In genomic region chr1:187854148-187854547, GRCm38 (mm10) we compare ENCODE assay signal across 25 mouse cellular contexts.
DNase-seq lines count a peak whose midpoint lies in the region; ATAC-seq and TF ChIP-seq lines count a peak whose summit lies in the region.
"Had no signal": no experiment of that assay in that cellular context is flagged by ENCODE, and none has a peak within 500 bp of the region (broad histone marks: within the 10 kb centered on the region; RNA-seq: fewer than 3 reads in every experiment).

No protein-coding gene starts in this region.

- peak; percentile 53 for ATAC-seq in intestine, embryonic 15.5 days
- ATAC-seq in intestine, postnatal 0 days: no peak
- peak; percentile 35; the same call in 1 of the 2 replicates for ATAC-seq in limb, embryonic 11.5 days (ENCODE audit: insufficient number of reproducible peaks, low FRiP score, low TSS enrichment, low read depth)
- ATAC-seq in erythroblast, adult 5-6 weeks (replicated peaks; ENCODE audit: low FRiP score, poor library complexity, severe bottlenecking): no peak
- ATAC-seq: activated CD4-positive, CD25-positive, alpha-beta regulatory T cell, adult 4 months; forebrain, embryonic 14.5 days; Patski had no signal

- 45% methylated on average over 8 of the region's 8 CpGs for WGBS in intestine, embryonic 15.5 days
- 30% methylated on average over 8 of the region's 8 CpGs for WGBS in intestine, postnatal 0 days
- WGBS in limb, embryonic 11.5 days: 27% methylated on average over 8 of the region's 8 CpGs

- H3K36me3 ChIP-seq in intestine, embryonic 15.5 days: no peaks in the 10 kb centered on the region
- no peaks in the 10 kb centered on the region for H3K36me3 ChIP-seq in intestine, postnatal 0 days (ENCODE audit: control insufficient read depth, insufficient read depth)
- no peaks in the 10 kb centered on the region for H3K36me3 ChIP-seq in limb, embryonic 11.5 days (ENCODE audit: control insufficient read depth, insufficient read depth, low read length)
- H3K36me3 ChIP-seq: embryonic facial prominence, embryonic 10.5 days; forebrain, embryonic 10.5 days; heart, embryonic 15.5 days; hindbrain, embryonic 10.5 days had no signal

- no peak overlapping the region for H3K4me2 ChIP-seq in intestine, embryonic 15.5 days (replicated peaks)
- no peak overlapping the region for H3K4me2 ChIP-seq in intestine, postnatal 0 days (replicated peaks; ENCODE audit: low read depth)
- H3K4me2 ChIP-seq in limb, embryonic 11.5 days (ENCODE audit: low read depth, severe bottlenecking): no peak overlapping the region
- H3K4me2 ChIP-seq: heart, embryonic 11.5 days; heart, embryonic 15.5 days; hindbrain, embryonic 14.5 days had no signal

- no peaks in the 10 kb centered on the region for H3K27me3 ChIP-seq in intestine, embryonic 15.5 days (replicated peaks)
- H3K27me3 ChIP-seq in intestine, postnatal 0 days (replicated peaks; ENCODE audit: control insufficient read depth, insufficient read depth, low read length): no peaks in the 10 kb centered on the region
- H3K27me3 ChIP-seq in limb, embryonic 11.5 days (ENCODE audit: control insufficient read depth, insufficient read depth, low read length): no peaks in the 10 kb centered on the region
- H3K27me3 ChIP-seq: CH12.LX; heart, embryonic 15.5 days; Patski had no signal

- no peak overlapping the region for H3K9ac ChIP-seq in intestine, embryonic 15.5 days
- no peak overlapping the region for H3K9ac ChIP-seq in intestine, postnatal 0 days (ENCODE audit: low read depth, low read length)
- no peak overlapping the region for H3K9ac ChIP-seq in limb, embryonic 11.5 days (ENCODE audit: low read length)
- H3K9ac ChIP-seq: heart, embryonic 15.5 days; hindbrain, embryonic 14.5 days had no signal

- H3K27ac ChIP-seq in intestine, embryonic 15.5 days: no peak overlapping the region
- no peak overlapping the region for H3K27ac ChIP-seq in intestine, postnatal 0 days (ENCODE audit: low read depth, low read length)
- no peak overlapping the region for H3K27ac ChIP-seq in limb, embryonic 11.5 days (replicated peaks; ENCODE audit: low read depth, low read length)
- H3K27ac ChIP-seq: embryonic facial prominence, embryonic 10.5 days; forebrain, embryonic 10.5 days; heart, adult 2 months; heart, embryonic 15.5 days; hindbrain, embryonic 10.5 days; hindbrain, embryonic 14.5 days had no signal

- peak; percentile 31 for DNase-seq in embryo, embryonic 11 days
- peak; percentile 88 for DNase-seq in hindlimb bud, embryonic 11.5 days (ENCODE audit: extremely low spot score, low read depth, low spot score)
- peak; percentile 54 for DNase-seq in limb, embryonic 11.5 days (ENCODE audit: low spot score)
- no peak for DNase-seq in testis, postnatal 10 days (ENCODE audit: low spot score)
- DNase-seq in adrenal gland, postnatal 10 days: no peak
- DNase-seq: adrenal gland, postnatal 25 days; cerebellum, adult 18-20 months; cerebellum, adult 9-11 months; cerebellum, postnatal 36 days; gastrocnemius, postnatal 10 days; heart, adult 2 months had no signal

- TF ChIP-seq CTCF in intestine, postnatal 0 days (IDR thresholded peaks at IDR 0.05; ENCODE audit: low read depth): no peak

- H3K4me1 ChIP-seq in intestine, embryonic 15.5 days (replicated peaks): no peaks in the 10 kb centered on the region
- H3K4me1 ChIP-seq in intestine, postnatal 0 days (replicated peaks; ENCODE audit: control insufficient read depth, insufficient read depth, low read length): no peaks in the 10 kb centered on the region
- peaks cover 7% of the 10 kb centered on the region; the same call in 1 of the 2 replicates for H3K4me1 ChIP-seq in limb, embryonic 11.5 days (ENCODE audit: control insufficient read depth, insufficient read depth, low read length)
- H3K4me1 ChIP-seq: embryonic facial prominence, embryonic 10.5 days; forebrain, embryonic 10.5 days; heart, embryonic 15.5 days; hindbrain, embryonic 10.5 days had no signal

- H3K9me3 ChIP-seq in intestine, embryonic 15.5 days: no peaks in the 10 kb centered on the region
- H3K9me3 ChIP-seq in intestine, postnatal 0 days (ENCODE audit: control insufficient read depth): no peaks in the 10 kb centered on the region
- H3K9me3 ChIP-seq in limb, embryonic 11.5 days (ENCODE audit: control insufficient read depth, low read length): no peaks in the 10 kb centered on the region
- H3K9me3 ChIP-seq: embryonic facial prominence, embryonic 10.5 days; forebrain, embryonic 10.5 days; heart, embryonic 15.5 days; hindbrain, embryonic 10.5 days had no signal

- H3K4me3 ChIP-seq in intestine, embryonic 15.5 days (replicated peaks): no peak overlapping the region
- H3K4me3 ChIP-seq in intestine, postnatal 0 days (ENCODE audit: low read depth, low read length): no peak overlapping the region
- no peak overlapping the region for H3K4me3 ChIP-seq in limb, embryonic 11.5 days (ENCODE audit: low read depth, low read length)
- H3K4me3 ChIP-seq: embryonic facial prominence, embryonic 10.5 days; erythroblast, embryonic 14.5 days; forebrain, embryonic 10.5 days; heart, adult 2 months; heart, embryonic 15.5 days; hindbrain, embryonic 10.5 days had no signal

Comparison
In these comparisons a context has a peak if more than half of its experiments do, and no peak if none do; other contexts are left out.
1. ATAC-seq: peak in intestine, embryonic 15.5 days (single experiment) and limb, embryonic 11.5 days (single experiment); none in intestine, postnatal 0 days (single experiment) and erythroblast, adult 5-6 weeks (single experiment).
2. DNase-seq: peak in embryo, embryonic 11 days (single experiment), hindlimb bud, embryonic 11.5 days (single experiment) and limb, embryonic 11.5 days (single experiment); none in testis, postnatal 10 days (single experiment) and adrenal gland, postnatal 10 days (single experiment).